Mouse (Mus musculus) liver, embryonic 13.5 days (tissue): ENCODE results near the gene Uchl5. TPM values are rescaled to one million over a fixed set of nuclear protein-coding genes. Genes with fewer than 3 reads are reported as not detected.

Source experiments
- ATAC-seq: fragments of 200-750 bp; cut with Nextera tagmentation; 2 replicates; pipeline ENCODE4 v1.8.0; 2017; ENCODE audit warnings: low read depth, mild to moderate bottlenecking, moderate number of reproducible peaks, moderate library complexity
- DNase-seq: peaks from one replicate; pipeline ENCODE4 v3.0.0; 2022
- H3K27ac ChIP-seq: fragments of 300-500 bp; sonication (generic); 2 replicates; pipeline ENCODE4 v1.5.1; 2015; ENCODE audit warnings: moderate library complexity, mild to moderate bottlenecking, inconsistent platforms
- H3K27me3 ChIP-seq: fragments of 300-500 bp; sonication (generic); 2 replicates; pipeline ENCODE4 v1.6.1; 2015; ENCODE audit warnings: mild to moderate bottlenecking, inconsistent platforms
- H3K36me3 ChIP-seq: fragments of 300-500 bp; sonication (generic); 2 replicates; pipeline ENCODE4 v1.6.1; 2015; ENCODE audit warnings: mild to moderate bottlenecking, inconsistent platforms
- H3K4me1 ChIP-seq: fragments of 300-500 bp; sonication (generic); replicated peaks from 2 replicates; pipeline ENCODE4 v1.6.1; 2015; ENCODE audit warnings: inconsistent platforms
- H3K4me2 ChIP-seq: fragments of 300-500 bp; sonication (generic); 2 replicates; pipeline ENCODE4 v1.6.1; 2015; ENCODE audit warnings: inconsistent platforms, mild to moderate bottlenecking, moderate library complexity
- H3K4me3 ChIP-seq: fragments of 300-500 bp; sonication (generic); replicated peaks from 2 replicates; pipeline ENCODE4 v1.5.1; 2015; ENCODE audit warnings: mild to moderate bottlenecking, inconsistent platforms
- H3K9ac ChIP-seq: fragments of 300-500 bp; sonication (generic); 2 replicates; pipeline ENCODE4 v1.6.1; 2015; ENCODE audit warnings: mild to moderate bottlenecking, inconsistent platforms
- H3K9me3 ChIP-seq: fragments of 300-500 bp; sonication (generic); replicated peaks from 2 replicates; pipeline ENCODE4 v1.6.1; 2016; ENCODE audit warnings: inconsistent platforms
- WGBS: fragments of 180-500 bp; shearing (Covaris S2); methylation state at CpG from one replicate; pipeline ENCODE4 v1.1.7; 2015; ENCODE audit not compliant: insufficient replicate concordance; 5-methylcytosine and 5-hydroxymethylcytosine counted together
- polyA plus RNA-seq: library from polyadenylated mRNA; unstranded; fragments of >200 nt; fragmentation: Nextera tagmentation; extraction: Ambion mirVana; gene quantifications from 2 replicates; pipeline ENCODE4 v1.2.1, GENCODE M21; 2015

Uchl5 gene
- polyA plus RNA-seq, result 106 and 118 TPM in 2 replicates

DNA sequence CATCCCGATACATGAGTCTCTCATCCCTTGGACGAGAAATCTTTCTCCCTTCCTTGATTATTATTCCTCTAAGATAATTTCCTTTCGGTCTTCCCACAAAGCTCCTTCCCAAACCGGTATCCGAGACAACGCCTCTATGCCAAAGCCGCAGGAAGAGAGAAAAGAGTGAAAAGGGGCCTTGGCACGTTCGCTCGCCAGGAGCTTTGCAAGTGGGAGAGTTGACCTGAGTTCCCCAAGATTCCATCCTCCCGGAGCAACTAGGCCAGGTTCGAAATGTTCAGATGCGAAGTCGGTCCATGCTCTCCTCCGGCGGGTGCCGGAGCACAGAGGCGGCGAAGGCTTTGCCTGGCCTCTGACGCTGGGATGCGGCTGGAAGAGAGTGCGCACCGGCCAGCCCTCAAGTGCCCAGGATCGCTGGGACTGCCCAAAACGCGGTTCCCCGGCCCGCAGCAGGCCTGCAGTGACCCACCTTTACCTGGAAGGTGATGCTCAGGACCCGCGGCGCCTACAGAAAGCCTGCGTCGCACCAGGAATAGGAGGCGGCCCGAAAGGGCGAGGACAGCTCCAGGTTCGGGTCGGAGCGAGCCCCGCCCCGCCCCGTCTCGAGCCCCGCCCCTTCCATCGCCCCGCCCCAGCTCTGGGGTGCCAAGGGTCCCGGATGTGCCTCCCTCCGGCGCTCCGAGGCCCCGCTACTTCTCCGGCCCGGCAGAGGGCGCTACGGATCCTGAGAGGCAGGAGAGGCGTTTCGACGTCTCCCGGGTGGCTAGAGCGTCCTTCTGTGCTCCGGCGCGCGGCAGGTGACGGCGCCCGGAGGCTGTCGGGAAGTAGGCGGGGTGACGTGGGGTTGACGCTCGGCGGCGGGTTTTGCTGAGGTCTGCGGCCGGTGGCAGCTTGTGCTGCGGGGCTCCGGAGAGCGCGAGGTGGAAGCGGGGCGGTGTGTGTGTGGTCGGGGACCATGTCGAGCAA, at the start of gene Uchl5, which contains the start of gene Trove2:
Uchl5 (plus strand) TSS at position 827 of the 966 bp plus-strand sequence.
Trove2 (minus strand) TSS at position 623 of the 966 bp plus-strand sequence.
- Histone ChIP-seq H3K27ac (peak within 1 kb of the TSS; percentile 85), H3K9ac (peak within 1 kb of the TSS; percentile 99), H3K4me1 (peaks cover 31% of the 10 kb centered on the region), H3K9me3 (no peaks in the 10 kb centered on the region), H3K4me2 (peak within 1 kb of the TSS; percentile 97), H3K4me3 (peak within 1 kb of the TSS; percentile 96), H3K27me3 (peaks cover 23% of the 10 kb centered on the region), H3K36me3 (peaks cover 8% of the 10 kb centered on the region; the same call in 1 of the 2 replicates)
- WGBS, result 1% methylated on average over 84 of the region's 84 CpGs
- DNase-seq (peak; percentile 97), ATAC-seq (peak; percentile 95)

DNA sequence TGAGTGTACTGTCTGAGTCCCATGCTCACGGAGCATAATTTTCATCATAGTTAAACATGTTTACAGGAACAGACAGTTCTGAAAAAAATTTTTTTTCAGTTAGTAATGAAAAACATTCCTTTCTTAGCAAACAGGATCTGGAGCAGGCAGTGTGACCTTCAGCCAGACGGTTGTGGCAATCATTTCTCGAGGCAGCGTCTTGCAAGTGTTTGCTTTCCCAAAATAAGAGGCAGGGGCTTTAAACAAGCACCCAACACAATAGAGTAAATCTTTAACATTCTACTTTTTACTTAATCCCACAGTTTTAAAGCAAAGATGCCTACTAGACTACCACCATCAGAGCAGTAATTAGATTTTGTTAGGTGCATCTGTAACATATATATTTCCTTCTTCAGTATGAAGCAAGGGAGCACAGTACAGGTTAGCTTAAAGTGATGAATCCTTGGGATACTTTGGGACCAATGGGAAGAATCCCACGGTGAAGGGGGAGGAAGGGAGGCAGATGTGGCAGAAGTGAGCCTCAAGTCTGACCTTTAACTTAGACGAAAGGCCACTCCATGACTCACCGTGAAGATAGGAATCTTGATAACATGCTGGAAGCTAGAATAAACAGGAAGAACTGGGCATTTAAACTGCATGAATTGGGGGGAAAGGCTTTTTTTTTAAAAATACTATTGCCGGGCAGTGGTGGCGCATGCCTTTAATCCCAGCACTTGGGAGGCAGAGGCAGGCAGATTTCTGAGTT, 49.2 kb upstream of the Uchl5 start:
- ATAC-seq (no peak), DNase-seq (no peak)
- H3K4me2 ChIP-seq, result no peak overlapping the region
- no peaks in the 10 kb centered on the region for H3K36me3 ChIP-seq
- 47% methylated on average over 9 of the region's 9 CpGs for WGBS
- H3K9me3 ChIP-seq, result no peaks in the 10 kb centered on the region
- no peaks in the 10 kb centered on the region for H3K27me3 ChIP-seq
- H3K4me3 ChIP-seq, result no peak overlapping the region
- H3K9ac ChIP-seq, result no peak overlapping the region
- peaks cover 12% of the 10 kb centered on the region for H3K4me1 ChIP-seq
- H3K27ac ChIP-seq, result no peak overlapping the region

- Histone ChIP-seq H3K4me1 (no peaks in the 10 kb centered on the region), H3K27me3 (no peaks in the 10 kb centered on the region), H3K9me3 (no peaks in the 10 kb centered on the region), H3K36me3 (no peaks in the 10 kb centered on the region), H3K27ac (no peak overlapping the region), H3K4me3 (no peak overlapping the region), H3K9ac (no peak overlapping the region), H3K4me2 (no peak overlapping the region)
- 43% methylated on average over 2 of the region's 2 CpGs for WGBS
- ATAC-seq (peak; percentile 68), DNase-seq (peak; percentile 39)
These were observed 46.2 kb upstream of the Uchl5 start for GRCm38 (mm10) chr1:143730899-143731298.

- no peak overlapping the region for H3K4me3 ChIP-seq
- DNase-seq (no peak), ATAC-seq (no peak)
- H3K36me3 ChIP-seq, result no peaks in the 10 kb centered on the region
- H3K4me2 ChIP-seq, result no peak overlapping the region
- no peaks in the 10 kb centered on the region for H3K4me1 ChIP-seq
- no peaks in the 10 kb centered on the region for H3K27me3 ChIP-seq
- WGBS, result 64% methylated on average over 4 of the region's 4 CpGs
- H3K27ac ChIP-seq, result no peak overlapping the region
- H3K9ac ChIP-seq, result no peak overlapping the region
- H3K9me3 ChIP-seq, result no peaks in the 10 kb centered on the region
These were observed 45.4 kb upstream of the Uchl5 start for GRCm38 (mm10) chr1:143731691-143732090.

DNA sequence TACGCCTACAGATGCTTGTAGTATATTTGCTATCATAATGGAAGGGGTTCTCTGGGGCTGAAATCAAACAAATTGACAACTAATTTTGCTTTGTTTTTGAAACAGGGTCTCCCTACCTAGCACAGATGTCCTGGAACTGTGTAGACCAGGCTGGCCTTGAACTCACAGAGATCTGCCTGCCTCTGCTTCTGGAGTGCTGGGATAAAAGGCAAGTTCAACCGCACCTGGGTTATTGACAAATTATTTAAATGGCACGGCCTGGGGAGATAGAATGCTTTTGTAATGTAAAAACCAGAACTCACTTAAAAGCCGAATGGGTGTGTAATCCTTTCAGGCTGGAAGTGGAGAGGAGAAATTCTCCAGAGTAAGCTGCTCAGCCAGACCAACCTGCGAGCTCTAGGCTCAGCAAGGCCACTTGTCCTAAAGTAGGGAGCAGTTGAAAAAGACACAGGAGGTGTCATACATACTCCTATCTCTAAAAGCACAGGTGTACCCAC, 43.1 kb upstream of the Uchl5 start:
- H3K36me3 ChIP-seq, result no peaks in the 10 kb centered on the region
- WGBS, result 62% methylated on average over 5 of the region's 5 CpGs
- no peak overlapping the region for H3K27ac ChIP-seq
- H3K9me3 ChIP-seq, result no peaks in the 10 kb centered on the region
- H3K4me2 ChIP-seq, result no peak overlapping the region
- ATAC-seq (no peak), DNase-seq (no peak)
- H3K4me3 ChIP-seq, result no peak overlapping the region
- H3K27me3 ChIP-seq, result no peaks in the 10 kb centered on the region
- H3K9ac ChIP-seq, result no peak overlapping the region
- no peaks in the 10 kb centered on the region for H3K4me1 ChIP-seq

DNA sequence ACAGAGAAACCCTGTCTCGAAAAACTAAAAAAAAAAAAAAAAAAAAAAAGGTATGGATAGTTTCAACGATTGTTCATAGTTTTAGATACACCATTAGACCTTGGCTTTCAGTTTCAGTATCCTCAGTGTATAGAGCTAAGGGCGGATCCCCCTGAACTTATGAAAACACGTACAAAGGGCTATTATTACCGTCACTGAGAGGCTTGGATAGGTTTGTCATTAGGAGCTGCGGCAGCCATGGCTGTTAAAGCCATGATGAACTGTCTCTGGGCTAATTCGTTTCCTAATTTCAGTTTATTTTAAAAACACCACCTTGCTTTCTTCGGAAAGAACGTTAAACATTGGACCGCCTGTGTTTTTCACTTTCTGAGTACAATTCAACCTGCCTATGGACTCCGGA, 38.3 kb upstream of the Uchl5 start:
- Histone ChIP-seq H3K9ac (peak overlapping the region; percentile 85), H3K27ac (peak overlapping the region; percentile 90; the same call in 1 of the 2 replicates), H3K4me2 (peak overlapping the region; percentile 89), H3K4me3 (peak overlapping the region; percentile 83), H3K9me3 (no peaks in the 10 kb centered on the region), H3K27me3 (no peaks in the 10 kb centered on the region), H3K36me3 (peaks cover 14% of the 10 kb centered on the region), H3K4me1 (peaks cover 23% of the 10 kb centered on the region)
- DNase-seq (no peak), ATAC-seq (no peak)
- 18% methylated on average over 11 of the region's 11 CpGs for WGBS

- DNase-seq, result peak; percentile 71
- peak overlapping the region; percentile 85 for H3K9ac ChIP-seq
- H3K4me3 ChIP-seq, result peak overlapping the region; percentile 83
- peak overlapping the region; percentile 90 for H3K27ac ChIP-seq
- WGBS, result under 1% methylated on average over 70 of the region's 71 CpGs
- no peaks in the 10 kb centered on the region for H3K27me3 ChIP-seq
- H3K4me1 ChIP-seq, result peaks cover 31% of the 10 kb centered on the region
- H3K4me2 ChIP-seq, result peak overlapping the region; percentile 89
- peak; percentile 93 for ATAC-seq
- H3K36me3 ChIP-seq, result peaks cover 15% of the 10 kb centered on the region
- H3K9me3 ChIP-seq, result no peaks in the 10 kb centered on the region
These were observed 37.4 kb upstream of the Uchl5 start for GRCm38 (mm10) chr1:143739361-143740350.

- WGBS, result 68% methylated on average over 10 of the region's 10 CpGs
- Histone ChIP-seq H3K27me3 (no peaks in the 10 kb centered on the region), H3K27ac (peak overlapping the region; percentile 90; the same call in 1 of the 2 replicates), H3K4me1 (peaks cover 31% of the 10 kb centered on the region), H3K36me3 (peaks cover 23% of the 10 kb centered on the region), H3K9ac (no peak overlapping the region; the same call in 1 of the 2 replicates), H3K4me2 (peak overlapping the region; percentile 89), H3K9me3 (no peaks in the 10 kb centered on the region), H3K4me3 (peak overlapping the region; percentile 83)
- DNase-seq (no peak), ATAC-seq (no peak)
These were observed 36.5 kb upstream of the Uchl5 start for GRCm38 (mm10) chr1:143740581-143740980.

- Histone ChIP-seq H3K4me1 (peaks cover 31% of the 10 kb centered on the region), H3K9me3 (no peaks in the 10 kb centered on the region), H3K4me3 (no peak overlapping the region), H3K9ac (no peak overlapping the region), H3K4me2 (0 out of 2 replicates have a peak overlapping the region, but pooled peaks have one; percentile 89), H3K27me3 (no peaks in the 10 kb centered on the region), H3K36me3 (peaks cover 30% of the 10 kb centered on the region), H3K27ac (no peak overlapping the region)
- 49% methylated on average over 5 of the region's 5 CpGs for WGBS
- no peak for ATAC-seq
- DNase-seq, result no peak
These were observed 35.7 kb upstream of the Uchl5 start for GRCm38 (mm10) chr1:143741331-143741730.

DNA sequence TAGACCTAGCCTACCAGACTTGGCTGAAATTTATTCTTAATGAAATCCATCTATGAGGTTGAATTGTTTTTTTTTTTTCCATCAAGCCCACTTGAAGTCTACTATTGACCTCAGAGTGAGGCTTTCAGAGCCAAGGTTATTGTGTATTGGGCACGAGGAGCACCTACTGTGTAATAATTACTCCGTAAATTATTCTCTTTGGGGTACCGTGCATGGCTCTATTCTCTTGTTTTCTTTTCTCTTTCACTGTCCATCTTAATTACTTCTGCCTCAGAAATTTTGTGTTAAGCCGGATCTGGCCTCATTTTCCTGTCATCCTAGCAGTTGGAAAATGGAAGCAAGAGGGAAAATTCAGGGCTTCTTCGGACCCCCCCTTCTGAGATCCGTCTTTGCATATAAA, 34.9 kb upstream of the Uchl5 start:
- peaks cover 31% of the 10 kb centered on the region for H3K4me1 ChIP-seq
- H3K4me2 ChIP-seq, result no peak overlapping the region
- DNase-seq (no peak), ATAC-seq (no peak)
- no peak overlapping the region for H3K9ac ChIP-seq
- no peaks in the 10 kb centered on the region for H3K27me3 ChIP-seq
- H3K9me3 ChIP-seq, result no peaks in the 10 kb centered on the region
- H3K27ac ChIP-seq, result no peak overlapping the region
- peaks cover 36% of the 10 kb centered on the region for H3K36me3 ChIP-seq
- H3K4me3 ChIP-seq, result no peak overlapping the region
- 89% methylated on average over 6 of the region's 6 CpGs for WGBS
